Mouse (Mus musculus): ENCODE data around the gene Nphs2. TPM values are rescaled to one million over a fixed set of nuclear protein-coding genes. Genes with fewer than 3 reads are reported as not detected.
A peak's percentile ranks its signal among the peaks of the same experiment; 100 is the strongest.

Nphs2 gene
- polyA plus RNA-seq, 1 experiment from 2014 or later: not detected

GRCm38 (mm10) chr1:156290016-156290415, 20.5 kb upstream of the Nphs2 start:
- H3K36me3 ChIP-seq: no peaks in the 10 kb centered on the region
- H3K4me1 ChIP-seq: no peaks in the 10 kb centered on the region
- H3K27me3 ChIP-seq (ENCODE audit: low read depth, poor library complexity, severe bottlenecking): no peaks in the 10 kb centered on the region
- no peak overlapping the region for H3K27ac ChIP-seq
- no peaks in the 10 kb centered on the region for H3K9me3 ChIP-seq (replicated peaks)
- DNase-seq (ENCODE audit: low spot score): no peak
- WGBS: 96% methylated on average over 6 of the region's 6 CpGs
- H3K4me3 ChIP-seq: no peak overlapping the region

GRCm38 (mm10) chr1:156302911-156303749, 7.4 kb upstream of the Nphs2 start, which contains the start of gene Tdrd5:
Gene Tdrd5, minus strand, starts transcription at chr1:156303664.
- Histone ChIP-seq H3K4me3 (peak within 1 kb of the TSS; percentile 74), H3K4me1 (peaks cover 9% of the 10 kb centered on the region), H3K36me3 (no peaks in the 10 kb centered on the region), H3K27ac (peak within 1 kb of the TSS; percentile 31; the same call in 1 of the 2 replicates), H3K27me3 (ENCODE audit: low read depth, poor library complexity, severe bottlenecking) (peaks cover 81% of the 10 kb centered on the region), H3K9me3 (replicated peaks) (no peaks in the 10 kb centered on the region)
- DNase-seq (ENCODE audit: low spot score): peak; percentile 64
- WGBS: under 1% methylated on average over 85 of the region's 85 CpGs

- Histone ChIP-seq H3K4me1 (peaks cover 8% of the 10 kb centered on the region), H3K27ac (no peak overlapping the region), H3K9me3 (replicated peaks) (no peaks in the 10 kb centered on the region), H3K4me3 (no peak overlapping the region), H3K36me3 (no peaks in the 10 kb centered on the region), H3K27me3 (ENCODE audit: low read depth, poor library complexity, severe bottlenecking) (peaks cover 96% of the 10 kb centered on the region)
- 71% methylated on average over 1 of the region's 1 CpGs for WGBS
- no peak for DNase-seq (ENCODE audit: low spot score)
Measured at GRCm38 (mm10) chr1:156308595-156308994, 1.9 kb upstream of the Nphs2 start.

GRCm38 (mm10) chr1:156323126-156323525, 12.6 kb downstream of the Nphs2 start:
- no peaks in the 10 kb centered on the region for H3K4me1 ChIP-seq
- no peaks in the 10 kb centered on the region for H3K27me3 ChIP-seq (ENCODE audit: low read depth, poor library complexity, severe bottlenecking)
- no peaks in the 10 kb centered on the region for H3K9me3 ChIP-seq (replicated peaks)
- H3K27ac ChIP-seq: no peak overlapping the region
- WGBS: 90% methylated on average over 9 of the region's 9 CpGs
- H3K36me3 ChIP-seq: no peaks in the 10 kb centered on the region
- no peak overlapping the region for H3K4me3 ChIP-seq
- DNase-seq (ENCODE audit: low spot score): no peak

GRCm38 (mm10) chr1:156340847-156341246, 30.3 kb downstream of the Nphs2 start:
- H3K27ac ChIP-seq: no peak overlapping the region
- no peaks in the 10 kb centered on the region for H3K4me1 ChIP-seq
- WGBS: 66% methylated on average over 4 of the region's 4 CpGs
- H3K4me3 ChIP-seq: no peak overlapping the region
- DNase-seq (ENCODE audit: low spot score): no peak
- no peaks in the 10 kb centered on the region for H3K27me3 ChIP-seq (ENCODE audit: low read depth, poor library complexity, severe bottlenecking)
- H3K9me3 ChIP-seq (replicated peaks): no peaks in the 10 kb centered on the region
- H3K36me3 ChIP-seq: no peaks in the 10 kb centered on the region

DNA sequence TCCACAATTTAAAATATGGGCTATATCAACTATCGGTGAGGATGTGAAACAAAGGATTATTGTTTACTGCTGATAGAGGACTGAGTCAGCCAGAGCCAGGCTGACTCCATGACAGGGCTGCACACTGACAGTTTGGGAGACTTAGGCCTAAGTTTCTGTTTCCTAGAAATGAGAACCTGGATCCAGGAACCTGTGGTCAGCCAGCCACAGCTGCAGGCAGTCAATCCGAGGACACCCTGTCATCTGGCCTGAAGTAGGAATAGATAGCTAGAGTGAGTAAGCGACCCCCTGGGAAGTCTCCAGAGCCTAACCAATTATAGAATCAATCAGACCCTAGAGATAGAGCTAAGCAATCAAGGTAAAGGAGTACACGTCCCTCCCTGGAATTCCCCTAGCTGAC, 33.9 kb downstream of the Nphs2 start:
- Histone ChIP-seq H3K4me3 (no peak overlapping the region), H3K9me3 (replicated peaks) (no peaks in the 10 kb centered on the region), H3K27me3 (ENCODE audit: low read depth, poor library complexity, severe bottlenecking) (no peaks in the 10 kb centered on the region), H3K36me3 (no peaks in the 10 kb centered on the region), H3K27ac (no peak overlapping the region), H3K4me1 (no peaks in the 10 kb centered on the region)
- WGBS: 76% methylated on average over 4 of the region's 4 CpGs
- DNase-seq (ENCODE audit: low spot score): no peak

- no peak overlapping the region for H3K4me3 ChIP-seq
Measured at GRCm38 (mm10) chr1:156345633-156346032, 35.1 kb downstream of the Nphs2 start.

GRCm38 (mm10) chr1:156349031-156349430, 38.5 kb downstream of the Nphs2 start:
- Histone ChIP-seq H3K27ac (no peak overlapping the region), H3K4me3 (no peak overlapping the region), H3K36me3 (no peaks in the 10 kb centered on the region), H3K27me3 (ENCODE audit: low read depth, poor library complexity, severe bottlenecking) (no peaks in the 10 kb centered on the region), H3K4me1 (no peaks in the 10 kb centered on the region), H3K9me3 (replicated peaks) (no peaks in the 10 kb centered on the region)
- no peak for DNase-seq (ENCODE audit: low spot score)
- WGBS: 83% methylated on average over 4 of the region's 4 CpGs

More at GRCm38 (mm10) chr1:156345633-156346032, 35.1 kb downstream of the Nphs2 start:
- Histone ChIP-seq H3K27me3 (ENCODE audit: low read depth, poor library complexity, severe bottlenecking) (no peaks in the 10 kb centered on the region), H3K27ac (no peak overlapping the region), H3K36me3 (no peaks in the 10 kb centered on the region), H3K4me1 (no peaks in the 10 kb centered on the region), H3K9me3 (replicated peaks) (no peaks in the 10 kb centered on the region)
- WGBS: 92% methylated on average over 4 of the region's 4 CpGs
- DNase-seq (ENCODE audit: low spot score): no peak

DNA sequence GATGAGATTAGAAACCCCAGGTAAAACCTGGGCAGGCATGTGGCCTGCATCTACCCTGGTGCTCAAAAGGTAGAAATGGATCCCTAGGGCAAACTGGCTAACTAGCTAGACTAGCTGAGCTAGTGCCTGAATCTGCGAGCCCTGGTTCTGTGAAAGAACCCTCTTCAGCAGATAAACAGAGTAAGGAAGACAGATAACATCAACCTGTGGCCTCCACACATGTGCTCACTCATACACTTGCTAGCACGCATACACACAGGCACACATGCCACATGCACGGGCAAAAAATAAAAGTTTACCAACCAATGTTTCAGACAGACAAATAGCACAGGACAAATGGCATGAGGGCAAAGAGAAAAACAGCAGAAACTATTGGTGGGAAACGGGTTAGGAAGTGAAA, 39.9 kb downstream of the Nphs2 start:
- Histone ChIP-seq H3K9me3 (replicated peaks) (no peaks in the 10 kb centered on the region), H3K4me1 (no peaks in the 10 kb centered on the region), H3K4me3 (no peak overlapping the region), H3K27ac (no peak overlapping the region), H3K27me3 (ENCODE audit: low read depth, poor library complexity, severe bottlenecking) (no peaks in the 10 kb centered on the region), H3K36me3 (no peaks in the 10 kb centered on the region)
- no peak for DNase-seq (ENCODE audit: low spot score)
- 88% methylated on average over 4 of the region's 4 CpGs for WGBS

- 88% methylated on average over 2 of the region's 2 CpGs for WGBS
- Histone ChIP-seq H3K36me3 (no peaks in the 10 kb centered on the region), H3K4me3 (no peak overlapping the region), H3K4me1 (no peaks in the 10 kb centered on the region), H3K27me3 (ENCODE audit: low read depth, poor library complexity, severe bottlenecking) (no peaks in the 10 kb centered on the region), H3K9me3 (replicated peaks) (no peaks in the 10 kb centered on the region), H3K27ac (no peak overlapping the region)
- DNase-seq (ENCODE audit: low spot score): no peak
Measured at GRCm38 (mm10) chr1:156352466-156352865, 41.9 kb downstream of the Nphs2 start.

- DNase-seq (ENCODE audit: low spot score): no peak
- no peak within 1 kb of the TSS for H3K27ac ChIP-seq
- H3K4me1 ChIP-seq: no peaks in the 10 kb centered on the region
- no peaks in the 10 kb centered on the region for H3K9me3 ChIP-seq (replicated peaks)
- 96% methylated on average over 8 of the region's 8 CpGs for WGBS
- H3K27me3 ChIP-seq (ENCODE audit: low read depth, poor library complexity, severe bottlenecking): no peaks in the 10 kb centered on the region
- H3K36me3 ChIP-seq: no peaks in the 10 kb centered on the region
- H3K4me3 ChIP-seq: no peak within 1 kb of the TSS
Measured at GRCm38 (mm10) chr1:156365740-156366139, 55.2 kb downstream of the Nphs2 start, which contains the start of gene Gm2000. Gene Gm2000, plus strand, starts transcription at chr1:156366040.
